Mouse (Mus musculus): ENCODE data around the gene Dcxr.
A peak's percentile ranks its signal among the peaks of the same experiment; 100 is the strongest.
"Not testable (repeated sequence)": the region's sequence is repeated elsewhere in the genome, so short reads cannot be mapped to it uniquely, and the experiment has no call there.

Gene Dcxr

GRCm38 (mm10) chr11:120727169-120727527 lies at the start of gene Dcxr:
Gene Dcxr (minus strand): TSS chr11:120727281.
- peak; percentile 95 for DNase-seq

GRCm38 (mm10) chr11:120775774-120776469 lies 48.8 kb upstream of the Dcxr start:
- DNase-seq: peak; percentile 95

DNA sequence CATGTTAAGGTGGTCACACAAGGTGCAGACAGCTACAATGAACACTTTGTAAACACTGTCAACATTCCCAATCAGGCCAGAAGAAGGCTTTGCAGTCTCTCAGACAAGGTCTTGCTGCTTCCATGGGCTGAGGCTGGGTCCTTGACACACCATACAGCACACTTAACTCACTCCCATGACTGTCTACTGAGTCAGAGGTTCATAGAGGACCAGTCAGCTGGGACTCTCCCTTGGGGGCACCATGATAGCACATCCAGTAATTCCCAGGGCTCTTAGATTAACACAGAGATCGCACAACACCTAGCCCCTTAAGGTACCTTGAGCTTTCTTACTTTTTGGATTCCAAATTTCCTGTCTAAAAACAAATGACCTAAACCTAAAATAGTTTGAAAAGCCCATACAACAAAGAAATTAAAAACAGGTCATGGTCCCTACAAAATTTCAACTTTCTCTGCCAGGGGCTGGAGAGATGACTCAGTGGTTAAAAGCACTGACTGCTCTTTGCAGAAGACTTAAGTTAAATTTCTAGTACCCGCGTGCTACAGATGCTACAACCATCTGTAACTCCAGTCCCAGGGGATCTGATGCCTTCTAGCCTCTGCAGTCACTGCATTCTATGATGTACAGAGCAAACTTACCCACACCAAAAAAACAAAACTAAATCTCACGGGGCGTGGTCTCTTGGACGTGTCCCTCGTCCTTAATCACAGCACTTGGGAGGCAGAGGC lies 46.5 kb upstream of the Dcxr start:
- no peak for DNase-seq

GRCm38 (mm10) chr11:120772749-120773148 lies 45.7 kb upstream of the Dcxr start:
- no peak for DNase-seq

DNA sequence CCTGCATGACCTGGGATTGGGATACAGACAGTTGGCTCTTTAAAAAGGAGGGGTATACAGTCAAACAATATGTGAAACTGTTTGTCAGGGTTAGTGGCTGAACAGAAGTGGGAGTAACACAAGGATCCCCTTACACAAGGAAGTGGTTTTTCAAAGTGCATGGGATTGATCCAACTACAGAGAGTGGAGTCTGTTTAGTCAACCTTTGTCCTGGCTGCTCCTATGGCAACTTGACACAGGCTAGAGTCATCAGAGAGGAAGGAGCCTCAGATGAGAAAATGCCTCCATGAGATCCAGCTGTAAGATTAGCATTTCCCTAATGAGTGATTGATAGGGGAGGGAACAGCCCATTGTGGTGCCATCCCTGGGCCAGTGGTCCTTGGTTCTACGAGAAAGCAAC lies 41.1 kb upstream of the Dcxr start:
- DNase-seq: no peak

- not testable (repeated sequence) for DNase-seq
Measured at GRCm38 (mm10) chr11:120767023-120767422, 39.9 kb upstream of the Dcxr start.

- DNase-seq: not testable (repeated sequence)
Measured at GRCm38 (mm10) chr11:120763121-120763999, 36.3 kb upstream of the Dcxr start.

DNA sequence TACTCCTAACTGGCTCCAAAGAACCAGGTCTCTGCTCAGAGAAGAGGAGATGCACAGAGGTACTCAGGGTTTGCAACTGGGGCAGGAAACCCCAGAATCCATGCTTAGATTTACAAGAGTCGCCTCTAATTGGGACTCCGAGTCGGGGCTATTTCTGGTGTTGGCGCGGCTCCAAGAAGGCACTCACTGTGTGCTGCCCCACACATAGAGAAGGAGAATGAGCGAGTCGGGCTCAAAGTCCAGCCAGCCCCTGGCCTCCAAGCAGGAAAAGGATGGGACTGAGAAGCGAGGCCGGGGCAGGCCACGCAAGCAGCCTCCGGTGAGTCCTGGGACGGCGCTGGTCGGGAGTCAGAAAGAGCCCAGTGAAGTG lies 35.6 kb upstream of the Dcxr start, which contains the start of gene Hmga1b:
TSS of gene Hmga1b (plus strand) at position 123 of the 370 bp plus-strand sequence.
- DNase-seq: not testable (repeated sequence)

DNA sequence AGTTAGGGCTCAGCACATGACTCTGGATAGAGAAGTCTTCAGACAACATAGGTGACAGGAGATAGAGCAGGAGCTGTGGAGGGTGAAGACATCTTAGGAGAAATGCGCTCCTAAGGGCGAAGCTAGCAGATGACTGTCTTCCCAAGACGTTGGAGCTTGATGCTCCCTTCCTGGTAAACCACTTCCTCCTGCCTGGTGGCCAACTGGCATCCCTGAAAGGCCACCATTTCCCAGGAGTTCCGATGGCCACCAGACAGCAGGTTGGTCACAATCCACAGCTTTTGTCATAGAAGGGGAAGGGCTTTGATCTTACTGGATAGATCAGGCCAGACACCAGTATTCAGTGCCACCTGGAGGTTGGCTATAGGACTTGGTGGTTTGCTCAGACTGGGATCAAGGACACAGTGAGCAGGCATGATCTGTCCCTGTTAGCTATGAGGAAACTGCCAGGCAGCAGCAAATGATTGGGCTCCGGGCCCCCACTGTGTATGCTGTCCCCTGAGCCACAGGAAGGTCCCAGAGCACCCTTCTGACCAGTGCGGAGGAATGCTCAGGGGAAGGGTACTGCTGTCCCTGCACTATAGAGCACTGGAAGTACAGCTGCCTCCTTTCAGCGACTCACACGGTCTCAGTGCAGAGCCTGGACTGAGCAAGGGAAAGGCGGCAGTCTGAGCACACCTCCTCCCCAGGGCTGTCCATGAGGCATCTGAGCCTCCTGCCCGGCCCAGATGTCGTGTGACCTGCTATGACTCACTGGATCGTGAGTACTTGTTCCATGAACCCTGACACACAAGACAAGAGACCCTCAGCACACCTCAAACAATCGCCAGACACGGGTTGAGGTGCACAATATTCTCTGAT lies 35.0 kb upstream of the Dcxr start:
- DNase-seq: no peak

DNA sequence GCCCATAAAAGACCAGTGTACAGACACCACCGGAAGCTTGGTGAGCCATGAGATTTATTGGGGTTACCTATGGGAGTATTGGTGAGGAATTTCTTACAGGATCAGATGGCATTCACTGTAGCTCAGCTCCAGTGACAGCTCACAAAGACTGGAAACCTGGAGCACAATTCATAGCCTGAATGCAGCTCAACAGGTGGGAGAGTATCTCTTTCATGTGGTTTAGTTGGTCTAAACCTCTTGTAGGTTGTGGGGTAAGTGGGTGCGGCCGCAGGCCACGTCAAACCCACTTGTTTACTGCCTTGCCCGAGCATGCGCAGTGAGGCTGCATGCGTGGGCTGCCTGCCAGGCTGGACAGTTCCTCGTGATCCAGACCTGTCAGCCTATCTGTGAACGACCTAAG lies 33.2 kb upstream of the Dcxr start:
- no peak for DNase-seq

DNA sequence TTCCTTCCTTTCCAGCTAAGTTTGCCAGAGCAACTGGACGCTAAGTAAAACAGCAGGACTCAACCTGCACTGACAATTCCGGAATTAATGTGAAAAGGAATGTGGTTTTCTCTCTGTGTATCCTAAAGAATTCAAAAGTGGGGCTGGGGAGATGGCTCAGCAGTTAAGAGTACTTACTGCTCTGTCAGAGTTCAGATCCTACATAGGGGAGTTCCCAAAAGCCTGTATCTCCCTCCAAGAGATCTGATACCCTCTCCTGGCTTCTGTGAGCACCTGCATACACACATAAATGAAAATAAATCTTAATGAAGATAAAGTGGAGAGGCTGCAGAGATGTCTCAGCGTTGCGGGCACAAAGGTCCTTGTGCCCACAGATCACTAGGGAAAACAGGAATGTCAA lies 24.5 kb upstream of the Dcxr start:
- DNase-seq: no peak

DNA sequence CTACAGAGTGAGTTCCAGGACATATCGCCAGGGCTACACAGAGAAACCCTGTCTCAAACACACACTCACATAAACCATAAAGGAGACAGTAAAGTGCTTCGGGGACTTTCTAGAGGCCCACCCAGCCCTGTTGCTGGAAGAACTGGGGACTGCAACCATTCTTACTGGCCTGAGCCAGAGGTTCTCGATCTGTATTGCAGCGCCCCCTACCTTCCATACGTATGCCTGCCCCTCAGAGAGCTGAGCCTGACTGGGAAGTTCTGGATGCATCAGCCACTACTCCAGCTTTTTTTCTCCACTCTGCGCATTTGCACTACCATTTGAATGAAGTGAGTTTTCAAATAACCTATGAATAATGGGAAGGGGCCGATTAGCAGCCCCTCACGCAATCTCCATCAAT lies 22.3 kb upstream of the Dcxr start:
- no peak for DNase-seq

DNA sequence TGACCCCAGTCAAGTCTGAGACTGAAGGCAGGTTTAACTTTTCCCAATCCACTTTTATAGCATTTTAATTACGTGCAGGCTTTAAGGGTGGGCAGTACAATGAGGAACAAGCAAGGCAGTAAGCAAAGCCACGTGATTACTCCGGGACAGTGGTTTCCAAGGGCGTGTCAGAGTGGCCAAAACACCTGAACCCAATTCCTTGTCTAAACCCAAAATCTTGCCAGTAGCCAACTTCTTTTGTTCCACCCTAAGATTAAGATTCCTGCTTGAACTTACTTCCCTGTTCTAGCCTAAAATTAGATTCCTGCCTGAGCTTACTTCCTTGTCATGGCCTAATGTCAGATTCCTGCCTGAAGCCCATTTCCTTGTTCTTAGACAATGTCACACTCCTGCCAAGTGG lies 20.9 kb upstream of the Dcxr start:
- DNase-seq: no peak

DNA sequence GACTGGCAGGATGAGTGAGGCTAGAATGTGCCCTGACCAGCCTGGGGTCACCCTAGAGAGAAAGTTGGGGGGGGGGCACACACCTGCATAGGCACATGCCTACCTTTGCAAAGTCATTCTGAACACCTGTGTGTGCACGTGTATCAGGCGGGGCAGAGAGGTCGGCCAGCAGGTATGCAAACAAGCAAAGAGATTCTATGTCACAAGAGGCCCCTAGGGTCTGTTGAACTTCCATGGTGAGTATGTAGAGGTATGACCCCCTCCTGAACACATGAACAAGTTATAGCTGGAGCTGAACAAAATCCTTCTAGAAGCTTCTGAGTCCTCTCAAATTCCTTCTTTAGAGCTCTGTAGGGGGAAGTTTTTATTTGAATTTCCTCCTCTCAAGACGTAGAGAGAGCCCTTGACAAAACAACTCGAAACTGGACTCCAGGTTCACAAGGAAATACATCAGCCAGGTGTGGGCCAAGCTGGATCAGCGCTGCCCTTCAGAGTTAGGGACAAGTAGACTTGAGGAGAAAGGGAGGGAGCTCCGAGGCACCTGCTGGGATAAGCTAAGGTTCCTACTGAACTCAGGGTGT lies 17.1 kb upstream of the Dcxr start:
- DNase-seq: no peak

- no peak for DNase-seq
Measured at GRCm38 (mm10) chr11:120740981-120741380, 13.9 kb upstream of the Dcxr start.

- DNase-seq: no peak
Measured at GRCm38 (mm10) chr11:120736424-120736823, 9.3 kb upstream of the Dcxr start.

DNA sequence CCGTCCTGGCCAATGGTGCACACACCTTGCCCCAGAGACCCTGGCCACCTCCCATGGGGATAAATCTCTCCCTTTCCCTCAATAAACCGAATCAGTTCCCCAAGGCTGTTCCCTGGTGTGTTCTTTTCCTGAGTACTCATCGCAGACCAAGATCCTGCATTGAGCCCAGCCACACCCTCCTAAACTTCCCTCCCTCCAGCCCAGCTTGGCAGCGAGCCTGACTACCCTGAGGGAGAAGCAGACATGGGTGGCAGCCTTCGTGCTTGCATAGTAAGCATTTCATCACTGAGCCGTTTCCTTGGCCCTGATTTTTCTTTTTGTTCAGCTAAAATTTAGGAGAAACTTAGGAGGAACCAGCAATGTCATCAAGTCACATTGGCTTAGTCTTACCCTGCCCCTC lies 6.4 kb upstream of the Dcxr start:
- DNase-seq: peak; percentile 75

- peak; percentile 53 for DNase-seq
Measured at GRCm38 (mm10) chr11:120731858-120732680, 5.0 kb upstream of the Dcxr start, which contains the start of gene Cbr2. Gene Cbr2 (minus strand): TSS chr11:120732114.

DNA sequence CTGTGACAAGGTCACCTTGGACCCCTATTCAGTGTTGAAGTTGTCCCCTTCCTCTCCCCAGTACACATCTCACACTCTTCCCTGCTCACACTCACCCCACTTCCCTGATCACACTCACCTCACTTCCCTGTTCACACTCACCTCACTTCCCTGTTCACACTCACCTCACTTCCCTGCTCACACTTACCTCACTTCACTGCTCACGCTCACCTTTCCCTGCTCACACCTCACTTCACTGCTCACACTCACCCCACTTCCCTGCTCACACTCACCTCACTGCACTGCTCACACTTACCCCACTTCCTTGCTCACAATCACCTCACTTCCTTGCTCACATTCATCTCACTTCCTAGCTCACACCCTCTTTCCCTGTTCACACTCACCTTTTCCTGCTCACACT lies 4.3 kb upstream of the Dcxr start:
- DNase-seq: no peak

GRCm38 (mm10) chr11:120730331-120730870 lies 3.3 kb upstream of the Dcxr start:
- no peak for DNase-seq

Measured in kidney, postnatal 14 days (tissue).